ENCODE assay signal across 17 mouse cellular contexts in the genomic region with DNA sequence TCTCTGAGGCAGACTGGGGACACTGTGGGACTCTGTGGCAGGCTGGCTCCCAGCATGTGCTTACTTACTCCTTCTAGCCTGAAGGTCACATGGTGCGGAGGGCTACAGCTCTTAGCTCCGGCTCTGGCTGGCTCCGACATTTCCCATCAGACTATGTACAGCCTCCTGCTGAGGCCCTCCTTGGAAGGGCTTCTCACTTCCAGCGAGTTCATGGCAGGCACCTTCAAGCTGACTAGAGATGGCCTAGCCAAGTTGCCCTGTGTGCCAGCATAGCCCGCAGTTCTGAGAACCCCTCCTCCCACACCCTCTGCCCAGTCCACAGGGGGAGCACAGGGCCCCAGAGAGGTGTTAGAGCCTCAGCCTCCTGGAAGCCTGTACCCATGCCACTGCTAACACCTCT. TPM values are rescaled to one million over a fixed set of nuclear protein-coding genes. Genes with fewer than 3 reads are reported as not detected.
DNase-seq lines count a peak whose midpoint lies in the region; ATAC-seq and TF ChIP-seq lines count a peak whose summit lies in the region.
"Had no signal": no experiment of that assay in that cellular context is flagged by ENCODE, and none has a peak within 500 bp of the region (broad histone marks: within the 10 kb centered on the region; RNA-seq: fewer than 3 reads in every experiment).

No protein-coding gene starts in this region.

- no peaks in the 10 kb centered on the region for H3K9me3 ChIP-seq in hindbrain, postnatal 0 days (ENCODE audit: low read length)
- H3K9me3 ChIP-seq in hindbrain, embryonic 12.5 days (replicated peaks): no peaks in the 10 kb centered on the region
- H3K9me3 ChIP-seq: heart, embryonic 12.5 days had no signal

- no peak for TF ChIP-seq CTCF in hindbrain, postnatal 0 days (IDR thresholded peaks at IDR 0.05; ENCODE audit: low read depth)

- WGBS in hindbrain, postnatal 0 days: 20% methylated on average over 5 of the region's 5 CpGs
- WGBS in hindbrain, embryonic 12.5 days: 45% methylated on average over 5 of the region's 5 CpGs

- no peaks in the 10 kb centered on the region for H3K36me3 ChIP-seq in hindbrain, postnatal 0 days (ENCODE audit: insufficient read depth, low read length)
- no peaks in the 10 kb centered on the region for H3K36me3 ChIP-seq in hindbrain, embryonic 12.5 days
- H3K36me3 ChIP-seq: heart, embryonic 12.5 days had no signal

- no peaks in the 10 kb centered on the region for H3K27me3 ChIP-seq in hindbrain, postnatal 0 days (ENCODE audit: insufficient read depth, low read length)
- H3K27me3 ChIP-seq in hindbrain, embryonic 12.5 days: peaks cover 3% of the 10 kb centered on the region; the same call in 1 of the 2 replicates

- H3K27ac ChIP-seq in hindbrain, postnatal 0 days: peak overlapping the region; percentile 72
- no peak overlapping the region for H3K27ac ChIP-seq in hindbrain, embryonic 12.5 days
- H3K27ac ChIP-seq: liver, embryonic 14.5 days had no signal

- no peak overlapping the region for H3K4me3 ChIP-seq in hindbrain, postnatal 0 days (ENCODE audit: low read length)
- H3K4me3 ChIP-seq in hindbrain, embryonic 12.5 days: no peak overlapping the region
- H3K4me3 ChIP-seq: heart, embryonic 12.5 days had no signal

- peaks cover 5% of the 10 kb centered on the region; the same call in 1 of the 2 replicates for H3K4me1 ChIP-seq in hindbrain, postnatal 0 days (ENCODE audit: insufficient read depth, low read length)
- H3K4me1 ChIP-seq in hindbrain, embryonic 12.5 days: 0 out of 2 replicates have a peak, but pooled peaks cover 7% of the 10 kb centered on the region

- peak; percentile 18 for DNase-seq in adrenal gland, postnatal 10 days
- DNase-seq in adrenal gland, postnatal 4 days (ENCODE audit: low spot score in 2 of 2): no peak
- DNase-seq in hindbrain, postnatal 0 days (ENCODE audit: low spot score): peak; percentile 48
- peak; percentile 27 for DNase-seq in ES-CJ7 (ENCODE audit: low read depth, low spot score)
- DNase-seq in cerebellum, adult 9-11 months: peak; percentile 74
- no peak for DNase-seq in retina, embryonic 14.5 days (ENCODE audit: low spot score)
- no peak for DNase-seq in retina, postnatal 1 day
- DNase-seq: kidney, adult 18-20 months; kidney, postnatal 36 days; lung, postnatal 10 days; thymus, postnatal 25 days had no signal

- peak; percentile 15; the same call in 1 of the 2 replicates for ATAC-seq in hindbrain, postnatal 0 days
- ATAC-seq in hindbrain, embryonic 12.5 days (ENCODE audit: low FRiP score): no peak
- ATAC-seq: Patski had no signal

- no peak overlapping the region for H3K4me2 ChIP-seq in hindbrain, postnatal 0 days (ENCODE audit: low read depth, low read length)
- H3K4me2 ChIP-seq in hindbrain, embryonic 12.5 days (replicated peaks): no peak overlapping the region
- H3K4me2 ChIP-seq: heart, embryonic 12.5 days had no signal

- no peak overlapping the region for H3K9ac ChIP-seq in hindbrain, postnatal 0 days (replicated peaks; ENCODE audit: low read length)
- no peak overlapping the region for H3K9ac ChIP-seq in hindbrain, embryonic 12.5 days
- H3K9ac ChIP-seq: heart, embryonic 12.5 days; liver, embryonic 14.5 days had no signal

RNA-seq across cellular contexts. Expression of a gene that starts 19.8 kb away (rescaled TPM):
- total RNA-seq in adrenal gland, postnatal 10 days (2021): under 1 TPM in 1 of 2 experiments, not detected in 1; 0.12 TPM
- under 1 TPM in 1 of 2 experiments, not detected in 1; 0.25 TPM for total RNA-seq in adrenal gland, postnatal 4 days (2021)
- total RNA-seq in hindbrain, postnatal 0 days (2014; rRNA removed): 0.05 and 0.14 TPM in 2 replicates
- 0.35 and 0.45 TPM in 2 replicates for polyA plus RNA-seq in hindbrain, postnatal 0 days (2015; fragmentation: Nextera tagmentation; extraction: Ambion mirVana)
- polyA plus RNA-seq in hindbrain, embryonic 12.5 days (2016; fragmentation: Nextera tagmentation; extraction: Ambion mirVana): 2.1 and 2.2 TPM in 2 replicates
- total RNA-seq: gastrocnemius, adult 18-20 months; hematopoietic stem cell, adult 5-6 weeks had no signal
- polyA plus RNA-seq: Patski had no signal

Comparison
In these comparisons a context has a peak if more than half of its experiments do, and no peak if none do; other contexts are left out.
1. DNase-seq: peak in adrenal gland, postnatal 10 days (single experiment), hindbrain, postnatal 0 days (single experiment), ES-CJ7 (single experiment) and cerebellum, adult 9-11 months (single experiment); none in adrenal gland, postnatal 4 days (0 of 2), retina, embryonic 14.5 days (single experiment) and retina, postnatal 1 day (single experiment).